Mouse (Mus musculus): Measurements from ENCODE around the gene Pcyt1a. TPM values are rescaled to one million over a fixed set of nuclear protein-coding genes. Genes with fewer than 3 reads are reported as not detected.

Gene Pcyt1a
- total and polyA plus RNA-seq, 3 experiments = 44.3 to 133 (median 110) TPM

DNA sequence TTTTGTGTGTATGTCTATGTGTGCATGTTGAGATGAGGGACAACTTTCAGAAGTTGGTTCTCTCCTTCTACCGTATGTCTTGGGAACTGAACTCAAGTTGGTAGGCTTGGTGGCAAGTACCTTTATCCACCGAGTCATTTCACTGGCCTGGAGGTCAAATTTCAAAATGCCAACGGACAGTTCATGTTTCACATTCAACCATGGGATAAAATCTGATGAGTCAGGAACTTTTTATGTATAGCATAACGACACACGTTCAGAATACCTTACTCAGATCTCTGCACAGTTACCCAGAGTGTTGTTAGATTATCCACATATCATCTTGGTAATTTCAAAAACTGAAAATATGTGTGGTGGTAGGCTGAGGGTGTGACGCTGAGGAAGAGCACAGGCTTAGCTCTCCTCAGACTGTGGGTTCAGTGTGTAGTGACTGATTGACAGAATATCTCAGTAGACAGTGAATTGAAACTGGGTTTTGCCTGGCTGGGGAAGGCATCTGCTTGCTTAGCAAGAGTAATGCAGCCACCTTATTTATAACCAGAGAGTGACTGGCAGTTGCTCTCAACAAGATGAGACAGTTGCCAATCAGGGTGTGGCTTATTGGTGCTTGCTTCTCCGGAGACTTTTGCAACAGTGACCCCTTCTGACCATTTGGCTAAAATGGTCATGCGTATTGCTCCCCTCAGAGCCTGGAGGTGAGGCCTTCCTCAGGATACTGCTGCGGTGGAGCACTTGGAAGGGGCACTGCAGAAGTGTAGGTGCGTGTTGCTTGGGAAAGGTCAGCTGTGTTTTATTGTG is 27.1 kb downstream of the Pcyt1a start:
- TF ChIP-seq CTCF (IDR thresholded peaks at IDR 0.05) (peak; percentile 79), EP300 (IDR thresholded peaks at IDR 0.05; ENCODE audit: insufficient read depth, low read depth, low read length) (peak; percentile 85), POLR2A (IDR thresholded peaks at IDR 0.05; ENCODE audit: insufficient read depth, low read depth, low read length) (no peak)
- 50% methylated on average over 10 of the region's 10 CpGs for WGBS
- H3K4me1 ChIP-seq (ENCODE audit: control insufficient read depth, insufficient read depth, low read length) = peaks cover 2% of the 10 kb centered on the region
- H3K9ac ChIP-seq (ENCODE audit: low read depth, low read length) = no peak overlapping the region; the same call in 1 of the 2 replicates
- peaks cover 3% of the 10 kb centered on the region; the same call in 1 of the 2 replicates for H3K79me2 ChIP-seq (replicated peaks; ENCODE audit: control insufficient read depth, insufficient read depth, low read length)
- peak overlapping the region; percentile 59 for H3K27ac ChIP-seq
- DNase-seq = peak; percentile 49 to 66
- intact Hi-C loops (cut with DNase I) = loop anchor here (2.0 kb wide), 1 partner anchor 87 kb away; no protein-coding TSS in a partner anchor
- no peak overlapping the region for H3K4me3 ChIP-seq
- peaks cover 3% of the 10 kb centered on the region; the same call in 1 of the 2 replicates for H3K36me3 ChIP-seq (ENCODE audit: control insufficient read depth, insufficient read depth, low read length)
- H3K27me3 ChIP-seq (ENCODE audit: control insufficient read depth, insufficient read depth, low read length) = no peaks in the 10 kb centered on the region

DNA sequence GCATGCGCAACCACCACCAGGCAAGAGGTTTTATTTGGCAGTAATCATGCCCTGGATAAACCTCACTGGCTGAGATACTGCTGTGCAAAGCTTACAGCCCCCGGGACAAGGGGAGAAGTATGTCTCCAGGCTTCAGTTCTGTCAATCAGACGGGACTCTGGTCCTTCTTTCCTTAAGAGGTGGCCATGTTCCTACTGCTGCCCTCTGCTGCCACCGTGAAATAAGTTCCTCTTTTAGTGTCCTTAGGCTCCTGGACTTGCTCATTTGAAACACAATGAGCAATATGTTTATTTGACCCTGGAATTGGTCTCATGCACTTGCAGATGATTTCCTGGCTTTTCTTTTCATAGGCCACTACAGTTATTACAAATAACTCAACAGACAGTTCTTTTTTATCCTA is 29.8 kb downstream of the Pcyt1a start:
- Histone ChIP-seq H3K4me3 (no peak overlapping the region), H3K27me3 (ENCODE audit: control insufficient read depth, insufficient read depth, low read length) (no peaks in the 10 kb centered on the region), H3K36me3 (ENCODE audit: control insufficient read depth, insufficient read depth, low read length) (peaks cover 12% of the 10 kb centered on the region), H3K4me1 (ENCODE audit: control insufficient read depth, insufficient read depth, low read length) (peaks cover 3% of the 10 kb centered on the region), H3K27ac (no peak overlapping the region), H3K79me2 (replicated peaks; ENCODE audit: control insufficient read depth, insufficient read depth, low read length) (no peaks in the 10 kb centered on the region), H3K9ac (ENCODE audit: low read depth, low read length) (no peak overlapping the region)
- WGBS = 53% methylated on average over 4 of the region's 4 CpGs
- TF ChIP-seq EP300 (IDR thresholded peaks at IDR 0.05; ENCODE audit: insufficient read depth, low read depth, low read length) = no peak
- TF ChIP-seq POLR2A (IDR thresholded peaks at IDR 0.05; ENCODE audit: insufficient read depth, low read depth, low read length) = no peak
- peak; percentile 14; the same call in 1 of the 2 replicates for TF ChIP-seq CTCF (IDR thresholded peaks at IDR 0.05)
- intact Hi-C loops (cut with DNase I) = loop anchor here (5.0 kb wide), 1 partner anchor 183 kb away; the partner anchor contains the start of gene Rnf168
- DNase-seq = no peak

GRCm38 (mm10) chr16:32461713-32462112 is 31.0 kb downstream of the Pcyt1a start:
- Histone ChIP-seq H3K27ac (no peak overlapping the region), H3K36me3 (ENCODE audit: control insufficient read depth, insufficient read depth, low read length) (peaks cover 10% of the 10 kb centered on the region), H3K79me2 (replicated peaks; ENCODE audit: control insufficient read depth, insufficient read depth, low read length) (no peaks in the 10 kb centered on the region), H3K4me3 (no peak overlapping the region), H3K4me1 (ENCODE audit: control insufficient read depth, insufficient read depth, low read length) (peaks cover 3% of the 10 kb centered on the region), H3K27me3 (ENCODE audit: control insufficient read depth, insufficient read depth, low read length) (no peaks in the 10 kb centered on the region), H3K9ac (ENCODE audit: low read depth, low read length) (no peak overlapping the region)
- 93% methylated on average over 5 of the region's 5 CpGs for WGBS
- intact Hi-C loops (cut with DNase I) = loop anchor here (5.0 kb wide), 1 partner anchor 184 kb away; the partner anchor contains the start of gene Rnf168
- no peak for DNase-seq
- TF ChIP-seq POLR2A (IDR thresholded peaks at IDR 0.05; ENCODE audit: insufficient read depth, low read depth, low read length) = no peak
- no peak for TF ChIP-seq EP300 (IDR thresholded peaks at IDR 0.05; ENCODE audit: insufficient read depth, low read depth, low read length)
- TF ChIP-seq CTCF (IDR thresholded peaks at IDR 0.05) = no peak

GRCm38 (mm10) chr16:32462950-32463349 is 32.2 kb downstream of the Pcyt1a start:
- no peak for DNase-seq
- TF ChIP-seq EP300 (IDR thresholded peaks at IDR 0.05; ENCODE audit: insufficient read depth, low read depth, low read length) (no peak), POLR2A (IDR thresholded peaks at IDR 0.05; ENCODE audit: insufficient read depth, low read depth, low read length) (no peak), CTCF (IDR thresholded peaks at IDR 0.05) (no peak)
- WGBS = 77% methylated on average over 16 of the region's 16 CpGs
- Histone ChIP-seq H3K9ac (ENCODE audit: low read depth, low read length) (no peak overlapping the region), H3K27me3 (ENCODE audit: control insufficient read depth, insufficient read depth, low read length) (no peaks in the 10 kb centered on the region), H3K36me3 (ENCODE audit: control insufficient read depth, insufficient read depth, low read length) (peaks cover 9% of the 10 kb centered on the region), H3K79me2 (replicated peaks; ENCODE audit: control insufficient read depth, insufficient read depth, low read length) (no peaks in the 10 kb centered on the region), H3K27ac (peak overlapping the region; percentile 42), H3K4me3 (no peak overlapping the region), H3K4me1 (ENCODE audit: control insufficient read depth, insufficient read depth, low read length) (peaks cover 2% of the 10 kb centered on the region; the same call in 1 of the 2 replicates)
- intact Hi-C loops (cut with DNase I) = loop anchor here (5.0 kb wide), 1 partner anchor 186 kb away; the partner anchor contains the start of gene Rnf168

DNA sequence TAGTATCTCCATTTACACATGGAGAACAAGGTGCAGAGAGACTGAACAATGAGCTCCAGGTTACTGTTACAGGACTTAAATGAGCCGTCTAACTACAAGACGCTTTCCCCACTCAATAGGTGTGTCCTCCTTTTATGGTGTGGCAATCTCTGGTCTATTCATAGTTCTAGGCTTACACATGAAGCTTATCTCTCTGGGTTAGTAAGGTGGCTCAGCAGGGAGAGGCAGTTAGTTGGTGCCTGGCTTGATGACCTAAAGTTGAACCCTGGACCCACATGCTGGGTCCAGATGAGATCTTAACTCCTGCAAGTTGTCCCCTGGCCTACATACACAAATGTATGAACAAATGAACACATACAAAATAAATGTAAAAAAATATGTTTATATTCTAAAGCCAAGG is 32.7 kb downstream of the Pcyt1a start:
- intact Hi-C loops (cut with DNase I) = loop anchor here (5.0 kb wide), 1 partner anchor 186 kb away; the partner anchor contains the start of gene Rnf168
- WGBS = 54% methylated on average over 2 of the region's 2 CpGs
- peak overlapping the region; percentile 42 for H3K27ac ChIP-seq

More for the DNA sequence above, 32.7 kb downstream of the Pcyt1a start:
- Histone ChIP-seq H3K79me2 (replicated peaks; ENCODE audit: control insufficient read depth, insufficient read depth, low read length) (no peaks in the 10 kb centered on the region), H3K4me3 (no peak overlapping the region), H3K27me3 (ENCODE audit: control insufficient read depth, insufficient read depth, low read length) (no peaks in the 10 kb centered on the region), H3K4me1 (ENCODE audit: control insufficient read depth, insufficient read depth, low read length) (peaks cover 2% of the 10 kb centered on the region; the same call in 1 of the 2 replicates), H3K36me3 (ENCODE audit: control insufficient read depth, insufficient read depth, low read length) (peaks cover 9% of the 10 kb centered on the region), H3K9ac (ENCODE audit: low read depth, low read length) (no peak overlapping the region)
- TF ChIP-seq CTCF (IDR thresholded peaks at IDR 0.05) = no peak
- TF ChIP-seq POLR2A (IDR thresholded peaks at IDR 0.05; ENCODE audit: insufficient read depth, low read depth, low read length) = no peak
- no peak for TF ChIP-seq EP300 (IDR thresholded peaks at IDR 0.05; ENCODE audit: insufficient read depth, low read depth, low read length)
- no peak for DNase-seq
